ENCODE assay signal across 16 mouse cellular contexts in genomic region chr5:51830015-51830414, GRCm38 (mm10).
"Had no signal": no experiment of that assay in that cellular context is flagged by ENCODE, and none has a peak within 500 bp of the region (broad histone marks: within the 10 kb centered on the region; RNA-seq: fewer than 3 reads in every experiment).

No protein-coding gene starts in this region.

- H3K9ac ChIP-seq: limb, embryonic 15.5 days; liver, embryonic 14.5 days; lung, embryonic 14.5 days; midbrain, embryonic 13.5 days; midbrain, embryonic 15.5 days; neural tube, embryonic 13.5 days had no signal

- H3K4me3 ChIP-seq: limb, embryonic 15.5 days; midbrain, embryonic 13.5 days; midbrain, embryonic 15.5 days; myocyte; neural tube, embryonic 13.5 days had no signal

- H3K27me3 ChIP-seq: limb, embryonic 15.5 days; midbrain, embryonic 13.5 days; midbrain, embryonic 15.5 days; neural tube, embryonic 13.5 days had no signal

- DNase-seq: lung, adult 18-20 months; lung, embryonic 14.5 days; lung, postnatal 10 days; lung, postnatal 36 days; right cerebral cortex, postnatal 14 days; thymus, adult 18-20 months; thymus, postnatal 14 days; thymus, postnatal 36 days had no signal

- ATAC-seq: midbrain, embryonic 13.5 days; midbrain, embryonic 15.5 days had no signal

- H3K4me2 ChIP-seq: limb, embryonic 15.5 days; lung, embryonic 14.5 days; midbrain, embryonic 11.5 days; midbrain, embryonic 13.5 days; midbrain, embryonic 15.5 days; neural tube, embryonic 13.5 days had no signal

- H3K4me1 ChIP-seq: limb, embryonic 15.5 days; midbrain, embryonic 13.5 days; midbrain, embryonic 15.5 days; neural tube, embryonic 13.5 days had no signal

- H3K36me3 ChIP-seq: limb, embryonic 15.5 days; midbrain, embryonic 13.5 days; midbrain, embryonic 15.5 days; neural tube, embryonic 13.5 days had no signal

- H3K27ac ChIP-seq: limb, embryonic 15.5 days; macrophage; midbrain, embryonic 13.5 days; midbrain, embryonic 15.5 days; neural tube, embryonic 13.5 days had no signal

- H3K9me3 ChIP-seq: limb, embryonic 15.5 days; midbrain, embryonic 13.5 days; midbrain, embryonic 15.5 days; neural tube, embryonic 13.5 days had no signal
